Mouse (Mus musculus) brain, embryonic 14.5 days (tissue): ENCODE measurements around the gene Gab1.

Source experiments
- CTCF ChIP-seq: fragments of 200-500 bp; IDR thresholded peaks from 2 replicates; pipeline ENCODE4 v1.5.1; 2012; ENCODE audit warnings: inconsistent platforms, mild to moderate bottlenecking, moderate library complexity, borderline replicate concordance; ENCODE audit not compliant: insufficient read depth, insufficient read length; ENCODE audit errors: extremely low read depth
- POLR2A ChIP-seq: fragments of 200-500 bp; IDR thresholded peaks from 2 replicates; pipeline ENCODE4 v1.6.1; 2012; ENCODE audit warnings: mild to moderate bottlenecking, inconsistent platforms, borderline replicate concordance; ENCODE audit not compliant: poor library complexity, insufficient read depth, insufficient read length, severe bottlenecking; ENCODE audit errors: extremely low read depth

DNA sequence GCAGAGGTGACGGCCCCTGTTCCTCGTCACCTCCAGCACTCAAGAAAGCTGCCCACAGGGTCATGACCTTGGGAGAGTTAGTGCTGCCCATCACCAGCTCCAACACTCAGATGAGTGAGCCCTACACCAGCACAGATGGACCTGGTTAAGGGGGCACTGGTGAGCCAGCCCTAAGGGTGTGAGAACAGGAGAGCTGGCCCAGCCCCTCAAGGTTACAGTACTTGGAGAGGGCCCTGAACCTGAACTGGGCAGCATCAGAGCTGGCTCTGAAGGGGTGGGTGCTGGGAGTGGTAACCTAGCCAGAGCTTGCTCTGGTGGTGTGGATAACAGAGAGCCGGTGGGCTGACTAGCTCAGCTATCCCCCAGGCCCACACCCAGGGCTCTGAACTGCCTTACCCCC is 37.8 kb downstream of the Gab1 start:
- no peak for TF ChIP-seq CTCF
- no peak for TF ChIP-seq POLR2A
